Mouse (Mus musculus) kidney, adult 2 months (tissue): ENCODE data around the gene Ace2.

Source experiments
- CTCF ChIP-seq: fragments of 200-500 bp; conservative IDR thresholded peaks from 2 replicates; pipeline ENCODE4 v1.5.1; 2011; ENCODE audit warnings: low read depth, mild to moderate bottlenecking, control low read depth, low read length, moderate library complexity, mixed read lengths; ENCODE audit not compliant: insufficient read depth, insufficient read length
- POLR2A ChIP-seq: fragments of 200-500 bp; IDR thresholded peaks from one replicate; pipeline ENCODE4 v1.6.1; 2011; ENCODE audit warnings: low read depth, low read length, control low read depth

DNA sequence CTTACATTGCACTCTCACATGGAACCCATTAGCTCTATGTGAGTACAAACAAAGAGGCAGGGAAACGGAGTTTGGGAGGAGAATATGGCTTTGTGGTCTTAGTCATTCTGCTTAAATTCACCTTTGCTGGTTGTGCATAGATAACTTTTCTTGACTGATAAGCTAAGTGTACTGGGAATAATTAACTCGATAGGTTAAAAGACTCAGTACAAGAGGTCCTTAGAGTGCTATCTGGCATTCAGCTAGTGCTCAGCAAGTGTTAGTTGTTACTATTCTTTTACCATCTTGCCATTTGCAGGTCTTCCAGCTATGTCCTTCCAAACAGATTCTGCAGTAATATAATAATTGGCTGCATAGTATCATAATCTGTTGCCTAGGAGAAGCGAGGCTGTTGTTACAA is 28.0 kb upstream of the Ace2 start:
- TF ChIP-seq POLR2A (no peak), CTCF (no peak)
